ENCODE assay signal across 23 mouse cellular contexts in genomic region chr3:51112351-51112750, GRCm38 (mm10).
"Had no signal": no experiment of that assay in that cellular context is flagged by ENCODE, and none has a peak within 500 bp of the region (broad histone marks: within the 10 kb centered on the region; RNA-seq: fewer than 3 reads in every experiment).

No protein-coding gene starts in this region.

- H3K27me3 ChIP-seq: heart, embryonic 12.5 days; intestine, embryonic 15.5 days; limb, embryonic 15.5 days; liver, embryonic 12.5 days had no signal

- H3K4me2 ChIP-seq: heart, embryonic 12.5 days; hindbrain, embryonic 14.5 days; intestine, embryonic 15.5 days; limb, embryonic 15.5 days; liver, embryonic 12.5 days had no signal

- ATAC-seq: inflammation-experienced regulatory T-cells, adult 6 months; intestine, embryonic 15.5 days; intestine, postnatal 0 days; liver, embryonic 12.5 days had no signal

- H3K4me3 ChIP-seq: gastrocnemius, adult 2 months; heart, adult 2 months; heart, embryonic 10.5 days; heart, embryonic 12.5 days; intestine, embryonic 15.5 days; layer of hippocampus, adult 2 months; left cerebral cortex, adult 2 months; limb, embryonic 15.5 days; liver, embryonic 12.5 days had no signal

- H3K27ac ChIP-seq: gastrocnemius, adult 2 months; heart, adult 2 months; heart, embryonic 10.5 days; hindbrain, embryonic 14.5 days; intestine, embryonic 15.5 days; layer of hippocampus, adult 2 months; left cerebral cortex, adult 2 months; liver, embryonic 12.5 days; liver, embryonic 14.5 days had no signal

- H3K9me3 ChIP-seq: heart, embryonic 10.5 days; heart, embryonic 12.5 days; intestine, embryonic 15.5 days; limb, embryonic 15.5 days; liver, embryonic 12.5 days had no signal

- H3K36me3 ChIP-seq: heart, embryonic 10.5 days; heart, embryonic 12.5 days; intestine, embryonic 15.5 days; limb, embryonic 15.5 days; liver, embryonic 12.5 days had no signal

- H3K4me1 ChIP-seq: heart, embryonic 10.5 days; heart, embryonic 12.5 days; intestine, embryonic 15.5 days; limb, embryonic 15.5 days; liver, embryonic 12.5 days had no signal

- H3K9ac ChIP-seq: heart, embryonic 12.5 days; hindbrain, embryonic 14.5 days; intestine, embryonic 15.5 days; limb, embryonic 15.5 days; liver, embryonic 12.5 days; liver, embryonic 14.5 days had no signal

- DNase-seq: gastrocnemius, adult 2 months; gastrocnemius, postnatal 10 days; gastrocnemius, postnatal 25 days; heart, adult 2 months; heart, postnatal 10 days; heart, postnatal 4 days; kidney, adult 18-20 months; kidney, adult 8-10 months; kidney, postnatal 10 days; kidney, postnatal 25 days; kidney, postnatal 4 days; lung, adult 18-20 months had no signal
